Comparison of ENCODE assay signal across 19 mouse cellular contexts in the genomic region with DNA sequence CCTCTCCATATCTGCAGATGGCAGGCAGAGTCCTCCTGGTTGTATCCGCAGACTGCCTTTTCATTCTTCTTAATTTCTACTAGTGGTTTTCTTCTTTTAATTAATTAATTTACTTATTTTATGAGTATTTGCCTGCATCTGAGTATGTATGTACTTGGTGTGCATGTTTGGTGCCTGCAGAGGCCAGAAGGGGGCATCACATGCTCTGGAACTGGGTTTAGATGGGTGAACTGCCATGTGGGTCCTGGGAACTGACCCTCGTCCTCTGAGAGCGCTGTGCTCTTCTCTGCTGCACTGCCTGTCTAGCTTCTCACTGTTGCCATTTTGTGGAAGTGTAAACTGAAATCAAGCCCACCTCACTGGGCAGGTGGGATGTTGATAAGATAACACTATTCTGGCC. TPM values are rescaled to one million over a fixed set of nuclear protein-coding genes. Genes with fewer than 3 reads are reported as not detected.
DNase-seq lines count a peak whose midpoint lies in the region; ATAC-seq and TF ChIP-seq lines count a peak whose summit lies in the region.
"Had no signal": no experiment of that assay in that cellular context is flagged by ENCODE, and none has a peak within 500 bp of the region (broad histone marks: within the 10 kb centered on the region; RNA-seq: fewer than 3 reads in every experiment).

No protein-coding gene starts in this region.

- peaks cover 33% of the 10 kb centered on the region for H3K4me1 ChIP-seq in E14TG2a.4 (replicated peaks; ENCODE audit: low read depth, low read length)
- peaks cover 17% of the 10 kb centered on the region for H3K4me1 ChIP-seq in liver, postnatal 0 days (ENCODE audit: insufficient read depth)
- peaks cover 15% of the 10 kb centered on the region for H3K4me1 ChIP-seq in hindbrain, embryonic 12.5 days

- intact Hi-C loops in left cerebral cortex, adult 2 months (cut with DNase I) = no loop called here
- intact Hi-C loops in left cerebral cortex, postnatal 4 days (cut with DNase I) = no loop called here

- TF ChIP-seq EP300 in liver, postnatal 0 days (IDR thresholded peaks at IDR 0.05; ENCODE audit: low read depth) = no peak

- no peak overlapping the region for H3K4me3 ChIP-seq in left cerebral cortex, adult 2 months
- H3K4me3 ChIP-seq in E14TG2a.4 (replicated peaks; ENCODE audit: low read length) = no peak overlapping the region
- no peak overlapping the region for H3K4me3 ChIP-seq in liver, postnatal 0 days (ENCODE audit: low read depth, low read length)
- no peak overlapping the region for H3K4me3 ChIP-seq in hindbrain, embryonic 12.5 days
- H3K4me3 ChIP-seq: embryonic facial prominence, embryonic 12.5 days; forebrain, embryonic 13.5 days; limb, embryonic 15.5 days; neural tube, embryonic 13.5 days had no signal

- TF ChIP-seq CTCF in left cerebral cortex, adult 2 months (IDR thresholded peaks at IDR 0.05) = peak; percentile 27
- peak; percentile 44 for TF ChIP-seq CTCF in E14TG2a.4 (conservative IDR thresholded peaks at IDR 0.05; ENCODE audit: low read length)
- peak; percentile 47 for TF ChIP-seq CTCF in liver, postnatal 0 days (IDR thresholded peaks at IDR 0.05; ENCODE audit: low read depth)

- no peaks in the 10 kb centered on the region for H3K27me3 ChIP-seq in E14TG2a.4 (ENCODE audit: insufficient read depth, low read length)
- no peaks in the 10 kb centered on the region for H3K27me3 ChIP-seq in liver, postnatal 0 days (ENCODE audit: insufficient read depth, low read length)
- H3K27me3 ChIP-seq in hindbrain, embryonic 12.5 days = no peaks in the 10 kb centered on the region
- H3K27me3 ChIP-seq: embryonic facial prominence, embryonic 12.5 days; forebrain, embryonic 13.5 days; limb, embryonic 15.5 days; neural tube, embryonic 13.5 days had no signal

- no peak overlapping the region for H3K9ac ChIP-seq in liver, postnatal 0 days (replicated peaks)
- H3K9ac ChIP-seq in hindbrain, embryonic 12.5 days = no peak overlapping the region
- H3K9ac ChIP-seq: embryonic facial prominence, embryonic 12.5 days; forebrain, embryonic 13.5 days; limb, embryonic 15.5 days; neural tube, embryonic 13.5 days had no signal

- DNase-seq in embryo, embryonic 10.5 days (ENCODE audit: low spot score) = peak; percentile 10
- no peak for DNase-seq in embryo, embryonic 11 days
- no peak for DNase-seq in left cerebral cortex, adult 2 months (ENCODE audit: extremely low spot score in 1 of 2, low spot score in 2 of 2)
- DNase-seq in left cerebral cortex, postnatal 4 days = no peak
- peak; percentile 24 for DNase-seq in liver, postnatal 0 days
- no peak for DNase-seq in cerebellum, adult 18-20 months
- DNase-seq: gastrocnemius, postnatal 25 days; heart, postnatal 10 days; layer of hippocampus, postnatal 36 days; right cerebral cortex, postnatal 25 days had no signal

- H3K36me3 ChIP-seq in E14TG2a.4 (ENCODE audit: insufficient read depth, low read length) = peaks cover 41% of the 10 kb centered on the region
- peaks cover 36% of the 10 kb centered on the region for H3K36me3 ChIP-seq in liver, postnatal 0 days (replicated peaks; ENCODE audit: insufficient read depth, low read length)
- H3K36me3 ChIP-seq in hindbrain, embryonic 12.5 days = peaks cover 14% of the 10 kb centered on the region

- no peak overlapping the region for H3K4me2 ChIP-seq in liver, postnatal 0 days (ENCODE audit: low read depth, low read length)
- no peak overlapping the region for H3K4me2 ChIP-seq in hindbrain, embryonic 12.5 days (replicated peaks)
- H3K4me2 ChIP-seq: embryonic facial prominence, embryonic 12.5 days; forebrain, embryonic 13.5 days; limb, embryonic 15.5 days; midbrain, embryonic 11.5 days; neural tube, embryonic 13.5 days had no signal

- H3K9me3 ChIP-seq in E14TG2a.4 (ENCODE audit: low read length) = no peaks in the 10 kb centered on the region
- no peaks in the 10 kb centered on the region for H3K9me3 ChIP-seq in liver, postnatal 0 days (ENCODE audit: low read length)
- H3K9me3 ChIP-seq in hindbrain, embryonic 12.5 days (replicated peaks) = no peaks in the 10 kb centered on the region
- H3K9me3 ChIP-seq: embryonic facial prominence, embryonic 12.5 days; forebrain, embryonic 13.5 days; limb, embryonic 15.5 days; neural tube, embryonic 13.5 days had no signal

- ATAC-seq in liver, postnatal 0 days = no peak
- ATAC-seq in hindbrain, embryonic 12.5 days (ENCODE audit: low FRiP score) = no peak
- ATAC-seq: forebrain, embryonic 13.5 days had no signal

- H3K27ac ChIP-seq in left cerebral cortex, adult 2 months = no peak overlapping the region
- H3K27ac ChIP-seq in liver, postnatal 0 days (ENCODE audit: low read depth) = no peak overlapping the region
- no peak overlapping the region for H3K27ac ChIP-seq in hindbrain, embryonic 12.5 days
- H3K27ac ChIP-seq: embryonic facial prominence, embryonic 12.5 days; forebrain, embryonic 13.5 days; limb, embryonic 15.5 days; neural tube, embryonic 13.5 days had no signal

- WGBS in liver, postnatal 0 days (ENCODE audit: insufficient replicate concordance) = 83% methylated on average over 3 of the region's 3 CpGs
- 91% methylated on average over 3 of the region's 3 CpGs for WGBS in hindbrain, embryonic 12.5 days

RNA-seq across cellular contexts. Expression of gene Tlk2, which starts 6.1 kb away (rescaled TPM):
- 10 to 100 TPM; 56.0 to 61.1 TPM for total RNA-seq in left cerebral cortex, adult 2 months (2021)
- 10 to 100 TPM; 60.6 to 62.6 TPM for total RNA-seq in left cerebral cortex, postnatal 4 days (2021)
- polyA plus RNA-seq in liver, postnatal 0 days (2015; fragmentation: Nextera tagmentation; extraction: Ambion mirVana) = 5.3 and 6.4 TPM in 2 replicates
- polyA plus RNA-seq in hindbrain, embryonic 12.5 days (2016; fragmentation: Nextera tagmentation; extraction: Ambion mirVana) = 25.2 and 27.9 TPM in 2 replicates

RNA-seq across cellular contexts. Expression of gene Gm10842, which starts 38.0 kb away (rescaled TPM):
- total RNA-seq in left cerebral cortex, adult 2 months (2021) = not detected
- not detected for total RNA-seq in left cerebral cortex, postnatal 4 days (2021)
- polyA plus RNA-seq in liver, postnatal 0 days (2015; fragmentation: Nextera tagmentation; extraction: Ambion mirVana) = not detected in 2 replicates
- not detected in 2 replicates for polyA plus RNA-seq in hindbrain, embryonic 12.5 days (2016; fragmentation: Nextera tagmentation; extraction: Ambion mirVana)
- total RNA-seq: adrenal gland, adult 18-20 months; gastrocnemius, postnatal 25 days; heart, postnatal 10 days; layer of hippocampus, postnatal 36 days had no signal
- polyA plus RNA-seq: embryonic facial prominence, embryonic 12.5 days; forebrain, embryonic 13.5 days; limb, embryonic 15.5 days; midbrain, embryonic 11.5 days; neural tube, embryonic 13.5 days; stomach, embryonic 16.5 days had no signal

RNA-seq across cellular contexts. Expression of gene Mettl2, which starts 58.5 kb away (rescaled TPM):
- 10 to 100 TPM; 15.0 to 18.8 TPM for total RNA-seq in left cerebral cortex, adult 2 months (2021)
- total RNA-seq in left cerebral cortex, postnatal 4 days (2021) = 10 to 100 TPM; 25.5 to 25.9 TPM
- polyA plus RNA-seq in liver, postnatal 0 days (2015; fragmentation: Nextera tagmentation; extraction: Ambion mirVana) = 7.7 and 9.3 TPM in 2 replicates
- polyA plus RNA-seq in hindbrain, embryonic 12.5 days (2016; fragmentation: Nextera tagmentation; extraction: Ambion mirVana) = 33.9 and 37.4 TPM in 2 replicates

Comparison
In these comparisons a context has a peak if more than half of its experiments do, and no peak if none do; other contexts are left out.
1. DNase-seq: peak in embryo, embryonic 10.5 days (single experiment) and liver, postnatal 0 days (single experiment); none in embryo, embryonic 11 days (single experiment), left cerebral cortex, adult 2 months (0 of 2), left cerebral cortex, postnatal 4 days (single experiment) and cerebellum, adult 18-20 months (0 of 2).
2. Peak in every context shown above with its lines, with median percentiles within 50 percentile points of each other: CTCF ChIP-seq.